Mouse (Mus musculus) heart, embryonic 13.5 days (tissue): Measurements from ENCODE around the gene Eif2b5. TPM values are rescaled to one million over a fixed set of nuclear protein-coding genes. Genes with fewer than 3 reads are reported as not detected.

Experiments used
- polyA plus RNA-seq: library from polyadenylated mRNA; unstranded; fragments of >200 nt; fragmentation: Nextera tagmentation; extraction: Ambion mirVana; gene quantifications from 2 replicates; pipeline ENCODE4 v1.2.1, GENCODE M21; 2015

Gene Eif2b5
- polyA plus RNA-seq, 1 experiment from 2014 or later = 81.5 TPM

Other genes with a start within 250 kb of the Eif2b5 start
- 64.3 and 73.6 TPM in 2 replicates for gene Parl, start 196.4 kb upstream of the Eif2b5 start, polyA plus RNA-seq
- gene Cyp2ab1, start 173.4 kb upstream of the Eif2b5 start, polyA plus RNA-seq = not detected in 2 replicates
- gene Abcc5, start 72.4 kb upstream of the Eif2b5 start, polyA plus RNA-seq = 54.9 and 57.0 TPM in 2 replicates
- 19.7 and 20.5 TPM in 2 replicates for gene Dvl3, start 18.2 kb downstream of the Eif2b5 start, polyA plus RNA-seq
- 434 and 465 TPM in 2 replicates for gene Ap2m1, start 36.7 kb downstream of the Eif2b5 start, polyA plus RNA-seq
- 42.5 and 44.0 TPM in 2 replicates for gene Abcf3, start 49.8 kb downstream of the Eif2b5 start, polyA plus RNA-seq
- gene Vwa5b2, start 90.7 kb downstream of the Eif2b5 start, polyA plus RNA-seq = 0.19 and 0.25 TPM in 2 replicates
- gene Eef1akmt4, start 112.8 kb downstream of the Eif2b5 start, polyA plus RNA-seq = 20.6 and 21.1 TPM in 2 replicates
- not detected in 2 replicates for gene Gm49333, start 112.8 kb downstream of the Eif2b5 start, polyA plus RNA-seq
- 33.3 and 35.3 TPM in 2 replicates for gene Alg3, start 112.9 kb downstream of the Eif2b5 start, polyA plus RNA-seq
- 0.37 and 0.48 TPM in 2 replicates for gene Camk2n2, start 122.5 kb downstream of the Eif2b5 start, polyA plus RNA-seq
- 0.92 and 1.2 TPM in 2 replicates for gene Ece2, start 131.0 kb downstream of the Eif2b5 start, polyA plus RNA-seq
- gene Psmd2, start 152.8 kb downstream of the Eif2b5 start, polyA plus RNA-seq = 245 TPM in 2 replicates
- 129 TPM in 2 replicates for gene Eif4g1, start 169.5 kb downstream of the Eif2b5 start, polyA plus RNA-seq
- gene Fam131a, start 194.4 kb downstream of the Eif2b5 start, polyA plus RNA-seq = 5.1 and 6.0 TPM in 2 replicates
- 52.6 and 56.2 TPM in 2 replicates for gene Polr2h, start 218.8 kb downstream of the Eif2b5 start, polyA plus RNA-seq
- gene Clcn2, start 218.9 kb downstream of the Eif2b5 start, polyA plus RNA-seq = 3.9 and 4.3 TPM in 2 replicates
- gene Chrd, start 234.3 kb downstream of the Eif2b5 start, polyA plus RNA-seq = 0.39 and 0.83 TPM in 2 replicates
- 0.11 and 0.25 TPM in 2 replicates for gene Thpo, start 235.7 kb downstream of the Eif2b5 start, polyA plus RNA-seq